Mouse (Mus musculus) c-Kit-positive CD71-negative TER-119-negative erythroid progenitor cells, embryonic 14.5 days (primary cell): ENCODE measurements around the gene Gucy2f.
"Not testable (repeated sequence)": the region's sequence is repeated elsewhere in the genome, so short reads cannot be mapped to it uniquely, and the experiment has no call there.

Experiments used
- DNase-seq: peaks from one replicate; pipeline ENCODE4 v3.0.0-alpha.2; 2013; ENCODE audit warnings: low read depth

Gucy2f gene

GRCm38 (mm10) chrX:142196831-142197230 is at the start of gene Gucy2f:
Gene Gucy2f, minus strand, starts transcription at chrX:142196931.
- no peak for DNase-seq

GRCm38 (mm10) chrX:142245682-142246327 is 49.1 kb upstream of the Gucy2f start:
- no peak for DNase-seq

- no peak for DNase-seq
Observed at GRCm38 (mm10) chrX:142237101-142237500, 40.4 kb upstream of the Gucy2f start.

- not testable (repeated sequence) for DNase-seq
Observed at GRCm38 (mm10) chrX:142236146-142236545, 39.4 kb upstream of the Gucy2f start.

GRCm38 (mm10) chrX:142228769-142229158 is 32.0 kb upstream of the Gucy2f start:
- no peak for DNase-seq

GRCm38 (mm10) chrX:142228055-142228768 is 31.5 kb upstream of the Gucy2f start:
- peak; percentile 55 for DNase-seq

GRCm38 (mm10) chrX:142227398-142228054 is 30.8 kb upstream of the Gucy2f start:
- peak; percentile 32 for DNase-seq

- DNase-seq = no peak
Observed at GRCm38 (mm10) chrX:142226542-142226941, 29.8 kb upstream of the Gucy2f start, which contains the start of gene Nxt2. Gene Nxt2, plus strand, starts transcription at chrX:142226770.

- peak; percentile 17 for DNase-seq
Observed at GRCm38 (mm10) chrX:142200295-142200694, 3.6 kb upstream of the Gucy2f start.

GRCm38 (mm10) chrX:142195551-142195950 is 1.2 kb downstream of the Gucy2f start:
- no peak for DNase-seq

- no peak for DNase-seq
Observed at GRCm38 (mm10) chrX:142194420-142194819, 2.3 kb downstream of the Gucy2f start.

GRCm38 (mm10) chrX:142190355-142190754 is 6.4 kb downstream of the Gucy2f start:
- no peak for DNase-seq

GRCm38 (mm10) chrX:142189023-142189703 is 7.6 kb downstream of the Gucy2f start:
- DNase-seq = no peak

- DNase-seq = no peak
Observed at GRCm38 (mm10) chrX:142182026-142182425, 14.7 kb downstream of the Gucy2f start.

GRCm38 (mm10) chrX:142176981-142177380 is 19.8 kb downstream of the Gucy2f start:
- no peak for DNase-seq

- no peak for DNase-seq
Observed at GRCm38 (mm10) chrX:142115779-142116178, 81.0 kb downstream of the Gucy2f start.

- no peak for DNase-seq
Observed at GRCm38 (mm10) chrX:142111236-142111635, 85.5 kb downstream of the Gucy2f start.

GRCm38 (mm10) chrX:142096904-142097303 is 99.8 kb downstream of the Gucy2f start:
- DNase-seq = peak; percentile 1

GRCm38 (mm10) chrX:142095579-142095978 is 101.2 kb downstream of the Gucy2f start:
- no peak for DNase-seq

- no peak for DNase-seq
Observed at GRCm38 (mm10) chrX:142062585-142062984, 134.1 kb downstream of the Gucy2f start.
